Mouse (Mus musculus) liver, embryonic 16.5 days (tissue): ENCODE results near the gene Ahsg. TPM values are rescaled to one million over a fixed set of nuclear protein-coding genes. Genes with fewer than 3 reads are reported as not detected.
A peak's percentile ranks its signal among the peaks of the same experiment; 100 is the strongest.

ENCODE experiments used
- ATAC-seq: fragments of 200-750 bp; cut with Nextera tagmentation; 2 replicates; pipeline ENCODE4 v1.8.0; 2017; ENCODE audit warnings: low read depth, mild to moderate bottlenecking, moderate number of reproducible peaks, moderate library complexity
- H3K27ac ChIP-seq: fragments of 300-500 bp; sonication (generic); 2 replicates; pipeline ENCODE4 v1.5.1; 2014; ENCODE audit warnings: mild to moderate bottlenecking, low read length
- H3K27me3 ChIP-seq: fragments of 300-500 bp; sonication (generic); 2 replicates; pipeline ENCODE4 v1.6.1; 2014; ENCODE audit warnings: low read depth, low read length, mixed read lengths; ENCODE audit not compliant: control insufficient read depth, insufficient read depth
- H3K36me3 ChIP-seq: fragments of 300-500 bp; sonication (generic); 2 replicates; pipeline ENCODE4 v1.6.1; 2014; ENCODE audit warnings: mild to moderate bottlenecking; ENCODE audit not compliant: control insufficient read depth, insufficient read depth
- H3K4me1 ChIP-seq: fragments of 300-500 bp; sonication (generic); 2 replicates; pipeline ENCODE4 v1.6.1; 2014; ENCODE audit warnings: low read depth, low read length, mixed read lengths; ENCODE audit not compliant: control insufficient read depth
- H3K4me2 ChIP-seq: fragments of 300-500 bp; sonication (generic); 2 replicates; pipeline ENCODE4 v1.6.1; 2014; ENCODE audit warnings: low read depth, low read length, mixed read lengths
- H3K4me3 ChIP-seq: fragments of 300-500 bp; sonication (generic); 2 replicates; pipeline ENCODE4 v1.5.1; 2014; ENCODE audit warnings: low read depth, mild to moderate bottlenecking, low read length
- H3K9ac ChIP-seq: fragments of 300-500 bp; sonication (generic); 2 replicates; pipeline ENCODE4 v1.6.1; 2014; ENCODE audit warnings: low read depth, low read length
- H3K9me3 ChIP-seq: fragments of 300-500 bp; sonication (generic); replicated peaks from 2 replicates; pipeline ENCODE4 v1.6.1; 2016; ENCODE audit warnings: low read length; ENCODE audit not compliant: control insufficient read depth
- WGBS: fragments of 180-500 bp; shearing (Covaris S2); extraction: QIAGEN DNeasy Blood & Tissue Kit; methylation state at CpG from one replicate; pipeline ENCODE4 v1.1.7; 2014; ENCODE audit not compliant: insufficient replicate concordance; 5-methylcytosine and 5-hydroxymethylcytosine counted together
- polyA plus RNA-seq: library from polyadenylated mRNA; unstranded; fragments of >200 nt; fragmentation: Nextera tagmentation; extraction: Ambion mirVana; gene quantifications from 2 replicates; pipeline ENCODE4 v1.2.1, GENCODE M21; 2015

The Ahsg gene
- polyA plus RNA-seq, result 5,304 and 6,290 TPM in 2 replicates

DNA sequence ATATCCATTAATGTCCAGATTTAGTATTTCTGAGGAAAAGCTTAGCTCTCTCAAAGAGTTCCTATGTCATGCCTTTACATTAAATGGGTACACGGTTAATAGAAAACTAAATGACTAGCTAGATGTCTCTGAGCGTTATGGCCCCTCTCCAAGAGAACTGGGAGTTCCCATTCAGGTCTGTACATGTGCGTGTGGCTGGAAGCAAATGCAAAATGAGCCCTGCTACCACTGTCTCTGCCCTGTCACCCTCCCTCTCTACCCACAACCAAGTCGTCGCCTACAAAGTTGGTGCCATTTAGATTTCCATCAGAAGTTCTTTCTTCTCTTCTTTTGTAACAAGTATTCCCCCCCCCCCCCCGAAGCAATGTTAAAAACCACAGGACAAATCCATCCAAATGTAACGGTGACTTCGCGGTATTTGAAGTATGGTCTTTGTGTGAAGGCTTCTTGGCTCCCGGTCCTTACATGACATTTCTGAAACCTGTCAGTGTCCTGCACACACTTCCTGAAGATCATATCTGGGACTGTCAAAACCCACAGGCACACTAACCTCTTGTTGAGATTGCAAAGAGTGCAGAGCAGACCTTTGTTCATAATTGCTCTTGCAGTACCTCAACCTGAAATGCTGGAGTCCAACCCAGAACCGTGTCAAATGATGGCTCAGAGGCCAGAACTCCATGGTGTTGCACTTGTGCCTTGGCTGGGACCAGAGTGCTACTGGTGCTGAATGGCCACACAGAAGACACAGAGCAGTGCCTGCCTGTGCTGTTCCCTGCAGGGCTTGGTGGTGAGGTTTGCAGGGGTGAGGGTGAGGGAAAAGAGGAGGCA is at the start of gene Ahsg:
Ahsg (plus strand) TSS at position 595 of the 828 bp plus-strand sequence.
- Histone ChIP-seq H3K9me3 (no peaks in the 10 kb centered on the region), H3K36me3 (no peaks in the 10 kb centered on the region), H3K4me2 (no peak within 1 kb of the TSS), H3K4me1 (peaks cover 6% of the 10 kb centered on the region), H3K4me3 (peak within 1 kb of the TSS; percentile 36), H3K27ac (peak within 1 kb of the TSS; percentile 91), H3K27me3 (no peaks in the 10 kb centered on the region), H3K9ac (peak within 1 kb of the TSS; percentile 46)
- 27% methylated on average over 11 of the region's 11 CpGs for WGBS
- ATAC-seq, result no peak

DNA sequence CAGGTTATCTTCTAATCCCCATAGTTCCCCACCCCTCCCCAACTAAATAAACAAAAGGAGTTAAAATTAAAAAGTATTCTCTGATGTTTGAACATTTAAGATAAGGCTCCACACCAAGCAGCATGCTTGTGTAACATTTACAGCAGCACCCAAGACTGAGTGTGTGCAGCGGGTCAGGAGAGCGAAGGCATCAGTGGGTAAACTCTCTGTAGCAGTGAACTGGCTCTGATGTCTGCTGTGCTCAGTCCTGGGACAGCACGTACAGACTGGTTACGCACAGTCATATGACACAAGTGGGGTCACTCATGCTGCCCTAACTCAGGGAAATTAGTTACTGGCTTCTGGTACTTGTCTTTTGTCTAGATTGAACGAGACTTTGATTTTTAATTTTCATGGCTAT is 48.2 kb upstream of the Ahsg start:
- H3K4me2 ChIP-seq, result no peak overlapping the region
- peaks cover 24% of the 10 kb centered on the region for H3K36me3 ChIP-seq
- no peaks in the 10 kb centered on the region for H3K27me3 ChIP-seq
- no peak overlapping the region for H3K4me3 ChIP-seq
- H3K9me3 ChIP-seq, result no peaks in the 10 kb centered on the region
- no peak overlapping the region for H3K9ac ChIP-seq
- 0 out of 2 replicates have a peak overlapping the region, but pooled peaks have one; percentile 38 for H3K27ac ChIP-seq
- ATAC-seq, result peak; percentile 75
- H3K4me1 ChIP-seq, result peaks cover 22% of the 10 kb centered on the region
- WGBS, result 83% methylated on average over 5 of the region's 5 CpGs

DNA sequence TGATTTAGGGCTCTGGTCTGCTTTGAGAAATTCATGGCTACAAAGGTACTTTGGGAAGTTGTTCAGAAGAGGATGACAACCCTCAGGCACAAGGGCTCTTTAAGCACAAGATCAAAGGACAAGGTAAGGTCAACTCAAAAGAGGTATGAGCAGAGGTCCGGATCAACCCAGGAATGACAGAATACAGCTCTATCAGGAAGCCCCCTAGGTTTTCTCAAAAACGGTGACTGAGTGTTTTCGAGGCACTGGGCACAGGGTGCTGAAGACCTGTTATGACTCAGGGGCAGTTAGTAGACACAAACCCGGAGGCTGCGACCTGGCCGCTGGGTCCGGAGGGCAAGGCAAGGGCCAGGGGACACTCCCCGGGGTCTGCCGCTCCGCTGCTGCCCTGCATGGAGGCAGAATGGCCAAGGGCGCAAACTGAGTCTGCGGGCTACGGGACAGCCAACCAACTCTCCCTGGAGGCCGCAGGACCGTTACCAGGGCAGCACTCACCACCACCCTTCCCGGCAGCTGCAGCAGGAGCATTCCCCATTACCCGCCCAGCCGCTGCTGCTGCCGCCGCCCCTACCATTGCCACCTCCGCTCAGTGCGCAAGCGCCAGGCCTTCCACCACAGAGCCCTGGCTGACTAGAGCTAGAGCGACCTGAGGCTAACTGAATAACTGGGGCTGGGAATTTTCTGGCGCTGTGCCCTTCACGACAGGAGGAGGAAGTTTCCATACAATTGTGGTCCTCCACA is 46.8 kb upstream of the Ahsg start:
- Histone ChIP-seq H3K4me2 (peak overlapping the region; percentile 73), H3K27me3 (no peaks in the 10 kb centered on the region), H3K4me3 (peak overlapping the region; percentile 59), H3K27ac (peak overlapping the region; percentile 69), H3K9me3 (no peaks in the 10 kb centered on the region), H3K9ac (peak overlapping the region; percentile 67), H3K36me3 (peaks cover 14% of the 10 kb centered on the region), H3K4me1 (peaks cover 22% of the 10 kb centered on the region)
- 6% methylated on average over 26 of the region's 26 CpGs for WGBS
- ATAC-seq, result peak; percentile 77

DNA sequence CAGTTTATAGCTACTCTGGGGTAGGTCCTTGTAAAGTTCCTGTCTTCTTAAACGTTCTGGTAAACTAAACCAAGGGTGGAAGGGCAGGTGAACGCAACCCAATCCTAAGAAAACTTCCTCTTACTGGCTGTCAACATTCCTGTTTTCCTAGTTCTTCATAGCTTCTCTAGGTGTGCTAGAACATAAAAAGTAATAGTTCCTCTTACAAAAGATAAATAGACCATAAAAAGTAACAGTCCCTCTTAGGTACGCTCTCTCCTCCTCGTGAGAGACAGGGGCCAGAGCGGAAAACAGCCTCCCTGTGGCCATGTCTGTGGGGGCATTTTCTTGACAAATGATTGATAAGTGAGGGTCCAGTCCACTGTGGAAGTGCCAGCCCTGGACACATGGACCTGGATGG is 46.2 kb upstream of the Ahsg start:
- Histone ChIP-seq H3K9me3 (no peaks in the 10 kb centered on the region), H3K4me3 (peak overlapping the region; percentile 59; the same call in 1 of the 2 replicates), H3K4me1 (peaks cover 22% of the 10 kb centered on the region), H3K4me2 (peak overlapping the region; percentile 73), H3K27ac (peak overlapping the region; percentile 60), H3K9ac (peak overlapping the region; percentile 67), H3K27me3 (no peaks in the 10 kb centered on the region), H3K36me3 (peaks cover 9% of the 10 kb centered on the region)
- 54% methylated on average over 5 of the region's 5 CpGs for WGBS
- ATAC-seq, result no peak

DNA sequence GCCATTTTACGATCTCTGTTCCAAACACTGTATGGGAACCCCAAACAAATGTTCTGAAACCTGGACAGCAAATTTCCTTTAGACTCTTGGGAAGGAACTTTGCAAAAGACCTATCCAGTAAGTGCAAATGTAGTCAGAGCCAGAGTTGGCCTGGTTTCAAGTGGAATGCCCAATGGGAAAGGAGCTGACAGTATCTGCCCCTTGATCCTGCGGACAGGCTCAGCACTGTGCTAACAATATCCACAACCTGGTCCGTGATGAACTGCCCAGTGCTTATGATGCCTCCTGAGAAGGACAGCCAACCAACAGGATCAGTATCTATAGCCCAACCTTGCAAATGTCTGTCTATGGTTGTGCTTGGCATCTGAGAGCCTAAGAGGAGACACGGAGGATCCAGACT is 45.6 kb upstream of the Ahsg start:
- Histone ChIP-seq H3K9ac (no peak overlapping the region), H3K27me3 (no peaks in the 10 kb centered on the region), H3K4me1 (peaks cover 22% of the 10 kb centered on the region), H3K4me2 (no peak overlapping the region), H3K4me3 (no peak overlapping the region), H3K27ac (peak overlapping the region; percentile 60; the same call in 1 of the 2 replicates), H3K9me3 (no peaks in the 10 kb centered on the region), H3K36me3 (peaks cover 5% of the 10 kb centered on the region)
- 69% methylated on average over 4 of the region's 4 CpGs for WGBS
- ATAC-seq, result peak; percentile 61

DNA sequence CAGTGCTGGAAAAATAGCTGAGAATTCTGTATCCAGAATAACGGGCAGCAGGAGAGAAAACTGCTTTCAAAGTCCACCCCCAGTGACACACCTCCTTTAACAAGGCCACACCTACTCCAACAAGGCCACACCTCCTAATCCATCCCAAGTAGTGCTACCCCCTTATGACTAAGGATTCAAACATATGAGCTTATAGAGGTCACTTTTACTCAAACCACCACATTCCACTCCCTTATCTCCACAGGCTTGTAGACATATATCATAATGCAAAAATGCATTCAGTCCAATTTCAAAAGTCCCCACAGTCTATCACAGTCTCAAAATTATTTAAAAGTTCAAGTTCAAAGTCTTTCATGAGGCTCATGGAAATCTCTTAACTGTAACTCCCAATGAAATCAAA is 43.4 kb upstream of the Ahsg start:
- Histone ChIP-seq H3K4me1 (peaks cover 31% of the 10 kb centered on the region), H3K36me3 (no peaks in the 10 kb centered on the region), H3K27me3 (no peaks in the 10 kb centered on the region), H3K27ac (no peak overlapping the region), H3K4me3 (no peak overlapping the region), H3K9me3 (no peaks in the 10 kb centered on the region), H3K4me2 (no peak overlapping the region), H3K9ac (no peak overlapping the region)
- 85% methylated on average over 1 of the region's 1 CpGs for WGBS
- ATAC-seq, result no peak

DNA sequence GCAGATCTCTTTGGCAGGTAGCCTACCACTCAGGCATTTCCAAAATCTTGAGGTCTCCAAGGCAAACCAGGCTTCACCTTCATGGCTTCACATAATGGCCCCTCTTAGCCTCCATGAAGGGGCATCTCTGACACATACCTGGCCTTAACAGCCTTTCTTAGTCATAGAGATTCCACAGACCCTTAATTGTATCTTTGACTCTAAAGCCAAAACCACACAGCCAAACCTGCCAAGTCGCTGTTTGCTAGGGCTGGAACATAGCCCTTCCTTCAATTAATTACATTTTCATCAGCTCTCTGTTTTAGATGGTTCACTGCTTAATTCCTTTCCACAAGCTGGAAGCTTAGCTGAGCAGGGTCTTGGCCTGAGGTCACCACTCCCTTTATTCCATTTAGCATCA is 42.7 kb upstream of the Ahsg start:
- no peaks in the 10 kb centered on the region for H3K27me3 ChIP-seq
- H3K27ac ChIP-seq, result no peak overlapping the region
- H3K4me1 ChIP-seq, result peaks cover 37% of the 10 kb centered on the region
- H3K9ac ChIP-seq, result no peak overlapping the region
- no peak overlapping the region for H3K4me3 ChIP-seq
- H3K9me3 ChIP-seq, result no peaks in the 10 kb centered on the region
- WGBS, result 94% methylated on average over 1 of the region's 1 CpGs
- ATAC-seq, result no peak
- H3K36me3 ChIP-seq, result no peaks in the 10 kb centered on the region
- H3K4me2 ChIP-seq, result no peak overlapping the region

DNA sequence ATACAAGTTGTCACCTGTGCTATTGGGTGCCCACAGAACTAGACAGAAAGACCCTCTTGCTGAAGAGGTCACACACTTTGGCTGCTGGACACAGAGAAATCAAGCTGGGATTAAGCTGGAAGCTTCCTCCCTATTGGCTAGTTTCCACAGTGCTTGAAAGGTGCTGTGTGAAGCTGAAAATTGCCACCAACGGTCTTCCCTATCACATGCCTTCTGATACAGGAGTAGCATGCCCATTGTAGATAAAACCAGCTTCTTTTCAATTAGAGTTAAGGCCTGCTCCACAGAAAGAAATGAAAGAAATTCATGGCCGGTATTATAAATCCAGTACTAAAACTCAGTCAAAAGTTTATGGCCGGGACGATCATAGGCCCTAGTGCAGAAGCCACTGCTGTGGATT is 38.4 kb upstream of the Ahsg start:
- Histone ChIP-seq H3K27me3 (no peaks in the 10 kb centered on the region), H3K9me3 (no peaks in the 10 kb centered on the region), H3K4me1 (peaks cover 32% of the 10 kb centered on the region), H3K4me2 (peak overlapping the region; percentile 60), H3K4me3 (peak overlapping the region; percentile 42), H3K36me3 (peaks cover 2% of the 10 kb centered on the region; the same call in 1 of the 2 replicates), H3K9ac (peak overlapping the region; percentile 5; the same call in 1 of the 2 replicates), H3K27ac (peak overlapping the region; percentile 63)
- no peak for ATAC-seq
- 48% methylated on average over 4 of the region's 4 CpGs for WGBS
